Mouse (Mus musculus) heart, embryonic 15.5 days (tissue): ENCODE measurements around the gene Tmem9. TPM values are rescaled to one million over a fixed set of nuclear protein-coding genes. Genes with fewer than 3 reads are reported as not detected.

Experiments
- ATAC-seq: fragments of 200-750 bp; cut with Nextera tagmentation; replicated peaks from 2 replicates; pipeline ENCODE4 v1.8.0; 2017; ENCODE audit warnings: low read depth, moderate TSS enrichment; ENCODE audit not compliant: insufficient number of reproducible peaks, insufficient read depth, low FRiP score
- H3K27ac ChIP-seq: fragments of 300-500 bp; sonication (generic); 2 replicates; pipeline ENCODE4 v1.5.1; 2015; ENCODE audit warnings: mild to moderate bottlenecking, inconsistent platforms
- H3K27me3 ChIP-seq: fragments of 300-500 bp; sonication (generic); 2 replicates; pipeline ENCODE4 v1.6.1; 2015; ENCODE audit warnings: inconsistent platforms
- H3K36me3 ChIP-seq: fragments of 300-500 bp; sonication (generic); 2 replicates; pipeline ENCODE4 v1.6.1; 2015; ENCODE audit warnings: mild to moderate bottlenecking, inconsistent platforms
- H3K4me1 ChIP-seq: fragments of 300-500 bp; sonication (generic); replicated peaks from 2 replicates; pipeline ENCODE4 v1.6.1; 2015; ENCODE audit warnings: inconsistent platforms
- H3K4me2 ChIP-seq: fragments of 300-500 bp; sonication (generic); 2 replicates; pipeline ENCODE4 v1.6.1; 2015; ENCODE audit warnings: inconsistent platforms, mild to moderate bottlenecking, moderate library complexity
- H3K4me3 ChIP-seq: fragments of 300-500 bp; sonication (generic); 2 replicates; pipeline ENCODE4 v1.5.1; 2015; ENCODE audit warnings: mild to moderate bottlenecking, inconsistent platforms
- H3K9ac ChIP-seq: fragments of 300-500 bp; sonication (generic); 2 replicates; pipeline ENCODE4 v1.6.1; 2015; ENCODE audit warnings: mild to moderate bottlenecking, inconsistent platforms
- H3K9me3 ChIP-seq: fragments of 300-500 bp; sonication (generic); replicated peaks from 2 replicates; pipeline ENCODE4 v1.6.1; 2016; ENCODE audit warnings: inconsistent platforms
- WGBS: fragments of 180-500 bp; shearing (Covaris S2); methylation state at CpG from one replicate; pipeline ENCODE4 v1.1.7; 2015; ENCODE audit warnings: mixed read lengths; 5-methylcytosine and 5-hydroxymethylcytosine counted together
- polyA plus RNA-seq: library from polyadenylated mRNA; unstranded; fragments of >200 nt; fragmentation: Nextera tagmentation; extraction: Ambion mirVana; gene quantifications from 2 replicates; pipeline ENCODE4 v1.2.1, GENCODE M21; 2015

Tmem9 gene
- 91.1 and 107 TPM in 2 replicates for polyA plus RNA-seq

GRCm38 (mm10) chr1:136007211-136008158 lies at the start of gene Tmem9:
Gene Tmem9, plus strand, starts transcription at chr1:136008150.
- Histone ChIP-seq H3K9me3 (no peaks in the 10 kb centered on the region), H3K36me3 (no peaks in the 10 kb centered on the region), H3K27ac (no peak within 1 kb of the TSS), H3K9ac (peak within 1 kb of the TSS; percentile 54), H3K27me3 (no peaks in the 10 kb centered on the region), H3K4me1 (peaks cover 12% of the 10 kb centered on the region), H3K4me2 (peak within 1 kb of the TSS; percentile 89), H3K4me3 (peak within 1 kb of the TSS; percentile 52)
- WGBS = 4% methylated on average over 37 of the region's 37 CpGs
- peak; percentile 85 for ATAC-seq

- no peaks in the 10 kb centered on the region for H3K36me3 ChIP-seq
- H3K27me3 ChIP-seq = peaks cover 16% of the 10 kb centered on the region
- H3K9me3 ChIP-seq = no peaks in the 10 kb centered on the region
- no peak overlapping the region for H3K4me3 ChIP-seq
- H3K4me2 ChIP-seq = no peak overlapping the region
- 32% methylated on average over 4 of the region's 4 CpGs for WGBS
- no peaks in the 10 kb centered on the region for H3K4me1 ChIP-seq
- ATAC-seq = no peak
- no peak overlapping the region for H3K27ac ChIP-seq
- H3K9ac ChIP-seq = no peak overlapping the region
Measured at GRCm38 (mm10) chr1:135958483-135958882, 49.5 kb upstream of the Tmem9 start.

- no peak overlapping the region for H3K4me2 ChIP-seq
- H3K36me3 ChIP-seq = no peaks in the 10 kb centered on the region
- 36% methylated on average over 5 of the region's 5 CpGs for WGBS
- ATAC-seq = no peak
- no peak overlapping the region for H3K9ac ChIP-seq
- no peak overlapping the region for H3K27ac ChIP-seq
- no peaks in the 10 kb centered on the region for H3K4me1 ChIP-seq
- no peak overlapping the region for H3K4me3 ChIP-seq
- no peaks in the 10 kb centered on the region for H3K9me3 ChIP-seq
- H3K27me3 ChIP-seq = peaks cover 25% of the 10 kb centered on the region
Measured at GRCm38 (mm10) chr1:135963177-135963576, 44.8 kb upstream of the Tmem9 start.

GRCm38 (mm10) chr1:135964561-135964960 lies 43.4 kb upstream of the Tmem9 start:
- 71% methylated on average over 11 of the region's 11 CpGs for WGBS
- Histone ChIP-seq H3K4me1 (no peaks in the 10 kb centered on the region), H3K27ac (no peak overlapping the region), H3K9ac (no peak overlapping the region), H3K36me3 (no peaks in the 10 kb centered on the region), H3K9me3 (no peaks in the 10 kb centered on the region), H3K4me3 (no peak overlapping the region), H3K4me2 (no peak overlapping the region), H3K27me3 (peaks cover 28% of the 10 kb centered on the region)
- no peak for ATAC-seq

GRCm38 (mm10) chr1:135967739-135968138 lies 40.2 kb upstream of the Tmem9 start:
- WGBS = 67% methylated on average over 4 of the region's 4 CpGs
- Histone ChIP-seq H3K9ac (no peak overlapping the region), H3K27ac (no peak overlapping the region), H3K4me1 (no peaks in the 10 kb centered on the region), H3K4me2 (no peak overlapping the region), H3K36me3 (no peaks in the 10 kb centered on the region), H3K9me3 (no peaks in the 10 kb centered on the region), H3K27me3 (peaks cover 22% of the 10 kb centered on the region), H3K4me3 (no peak overlapping the region)
- no peak for ATAC-seq

GRCm38 (mm10) chr1:135970486-135970885 lies 37.5 kb upstream of the Tmem9 start:
- no peak overlapping the region for H3K9ac ChIP-seq
- no peak overlapping the region for H3K4me2 ChIP-seq
- WGBS = 31% methylated on average over 2 of the region's 2 CpGs
- 0 out of 2 replicates have a peak, but pooled peaks cover 12% of the 10 kb centered on the region for H3K27me3 ChIP-seq
- no peaks in the 10 kb centered on the region for H3K36me3 ChIP-seq
- H3K27ac ChIP-seq = no peak overlapping the region
- ATAC-seq = no peak
- H3K4me1 ChIP-seq = no peaks in the 10 kb centered on the region
- H3K4me3 ChIP-seq = no peak overlapping the region
- no peaks in the 10 kb centered on the region for H3K9me3 ChIP-seq

GRCm38 (mm10) chr1:135972576-135972975 lies 35.4 kb upstream of the Tmem9 start:
- 0 out of 2 replicates have a peak, but pooled peaks cover 6% of the 10 kb centered on the region for H3K27me3 ChIP-seq
- H3K4me2 ChIP-seq = no peak overlapping the region
- no peaks in the 10 kb centered on the region for H3K36me3 ChIP-seq
- ATAC-seq = no peak
- no peak overlapping the region for H3K9ac ChIP-seq
- H3K9me3 ChIP-seq = no peaks in the 10 kb centered on the region
- H3K4me3 ChIP-seq = no peak overlapping the region
- no peak overlapping the region for H3K27ac ChIP-seq
- H3K4me1 ChIP-seq = no peaks in the 10 kb centered on the region
- 83% methylated on average over 3 of the region's 3 CpGs for WGBS

GRCm38 (mm10) chr1:135984105-135984504 lies 23.8 kb upstream of the Tmem9 start:
- H3K9ac ChIP-seq = no peak overlapping the region
- no peak overlapping the region for H3K4me2 ChIP-seq
- 27% methylated on average over 5 of the region's 5 CpGs for WGBS
- no peaks in the 10 kb centered on the region for H3K9me3 ChIP-seq
- H3K27me3 ChIP-seq = 0 out of 2 replicates have a peak, but pooled peaks cover 1% of the 10 kb centered on the region
- H3K27ac ChIP-seq = no peak overlapping the region
- no peak overlapping the region for H3K4me3 ChIP-seq
- ATAC-seq = no peak
- H3K36me3 ChIP-seq = no peaks in the 10 kb centered on the region
- no peaks in the 10 kb centered on the region for H3K4me1 ChIP-seq

- H3K4me1 ChIP-seq = 0 out of 2 replicates have a peak, but pooled peaks cover 3% of the 10 kb centered on the region
- no peak for ATAC-seq
- H3K27me3 ChIP-seq = 0 out of 2 replicates have a peak, but pooled peaks cover 2% of the 10 kb centered on the region
- no peak overlapping the region for H3K4me2 ChIP-seq
- H3K4me3 ChIP-seq = no peak overlapping the region
- no peaks in the 10 kb centered on the region for H3K36me3 ChIP-seq
- no peak overlapping the region for H3K27ac ChIP-seq
- no peaks in the 10 kb centered on the region for H3K9me3 ChIP-seq
- no peak overlapping the region for H3K9ac ChIP-seq
Measured at GRCm38 (mm10) chr1:135989876-135990275, 18.1 kb upstream of the Tmem9 start.

GRCm38 (mm10) chr1:135993470-135993869 lies 14.5 kb upstream of the Tmem9 start:
- Histone ChIP-seq H3K27me3 (0 out of 2 replicates have a peak, but pooled peaks cover 2% of the 10 kb centered on the region), H3K4me2 (no peak overlapping the region), H3K4me1 (0 out of 2 replicates have a peak, but pooled peaks cover 3% of the 10 kb centered on the region), H3K9ac (no peak overlapping the region), H3K36me3 (no peaks in the 10 kb centered on the region), H3K4me3 (no peak overlapping the region), H3K27ac (no peak overlapping the region), H3K9me3 (no peaks in the 10 kb centered on the region)
- 78% methylated on average over 4 of the region's 4 CpGs for WGBS
- no peak for ATAC-seq

- no peak overlapping the region for H3K27ac ChIP-seq
- H3K4me1 ChIP-seq = peaks cover 8% of the 10 kb centered on the region
- no peak for ATAC-seq
- no peaks in the 10 kb centered on the region for H3K9me3 ChIP-seq
- WGBS = 51% methylated on average over 7 of the region's 7 CpGs
- no peaks in the 10 kb centered on the region for H3K27me3 ChIP-seq
- no peak overlapping the region for H3K9ac ChIP-seq
- no peak overlapping the region for H3K4me3 ChIP-seq
- H3K36me3 ChIP-seq = no peaks in the 10 kb centered on the region
- H3K4me2 ChIP-seq = no peak overlapping the region
Measured at GRCm38 (mm10) chr1:135997537-135997936, 10.4 kb upstream of the Tmem9 start.
